Mouse (Mus musculus): Measurements from ENCODE around the gene Nfic. TPM values are rescaled to one million over a fixed set of nuclear protein-coding genes. Genes with fewer than 3 reads are reported as not detected.

Nfic gene
- polyA plus RNA-seq, 1 experiment from 2014 or later: 21.9 TPM

- H3K4me1 ChIP-seq (ENCODE audit: control insufficient read depth, insufficient read depth, low read length): peaks cover 19% of the 10 kb centered on the region
- H3K4me2 ChIP-seq (ENCODE audit: low read depth, low read length): peak within 1 kb of the TSS; percentile 92
- WGBS: under 1% methylated on average over 45 of the region's 45 CpGs
- H3K27ac ChIP-seq (ENCODE audit: low read depth, low read length): peak within 1 kb of the TSS; percentile 60
- H3K9ac ChIP-seq (replicated peaks; ENCODE audit: low read depth, low read length): peak within 1 kb of the TSS; percentile 76
- H3K9me3 ChIP-seq (ENCODE audit: control insufficient read depth, low read length): no peaks in the 10 kb centered on the region
- H3K36me3 ChIP-seq (ENCODE audit: control insufficient read depth, insufficient read depth, low read length): 0 out of 2 replicates have a peak, but pooled peaks cover 15% of the 10 kb centered on the region
- H3K27me3 ChIP-seq (ENCODE audit: control insufficient read depth, insufficient read depth, low read length): no peaks in the 10 kb centered on the region
- peak; percentile 95 for ATAC-seq (ENCODE audit: low read depth)
- peak within 1 kb of the TSS; percentile 72 for H3K4me3 ChIP-seq (ENCODE audit: low read depth, low read length)
Observed at GRCm38 (mm10) chr10:81496264-81496901, 40.9 kb upstream of the Nfic start, which contains the start of gene Ncln. Gene Ncln, minus strand, starts transcription at chr10:81496392.

GRCm38 (mm10) chr10:81495616-81496263, 40.3 kb upstream of the Nfic start:
- Histone ChIP-seq H3K27ac (ENCODE audit: low read depth, low read length) (peak overlapping the region; percentile 29; the same call in 1 of the 2 replicates), H3K36me3 (ENCODE audit: control insufficient read depth, insufficient read depth, low read length) (peaks cover 15% of the 10 kb centered on the region), H3K9me3 (ENCODE audit: control insufficient read depth, low read length) (no peaks in the 10 kb centered on the region), H3K4me1 (ENCODE audit: control insufficient read depth, insufficient read depth, low read length) (peaks cover 19% of the 10 kb centered on the region), H3K9ac (replicated peaks; ENCODE audit: low read depth, low read length) (peak overlapping the region; percentile 76), H3K4me2 (ENCODE audit: low read depth, low read length) (peak overlapping the region; percentile 92), H3K4me3 (ENCODE audit: low read depth, low read length) (peak overlapping the region; percentile 72), H3K27me3 (ENCODE audit: control insufficient read depth, insufficient read depth, low read length) (no peaks in the 10 kb centered on the region)
- peak; percentile 41 for ATAC-seq (ENCODE audit: low read depth)
- WGBS: 2% methylated on average over 41 of the region's 41 CpGs

DNA sequence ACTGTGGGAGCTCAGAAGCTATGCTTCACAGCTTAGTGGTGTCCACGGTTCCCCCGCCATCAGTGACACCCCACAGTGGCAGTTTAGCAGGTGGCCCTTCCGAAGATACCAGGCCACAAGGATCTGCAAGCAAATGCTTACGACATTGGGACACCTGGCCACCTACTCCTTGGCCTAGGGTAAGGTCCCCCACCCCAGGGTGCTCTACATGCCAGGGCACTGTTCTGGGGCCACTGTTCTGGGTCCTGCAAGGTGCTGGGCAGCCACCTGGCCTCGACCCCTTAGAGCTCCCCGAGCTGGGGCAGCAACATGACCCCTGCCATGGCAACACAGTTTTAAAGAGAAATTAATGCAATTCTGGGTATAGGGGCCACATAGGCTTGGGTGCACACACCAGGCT, 39.7 kb upstream of the Nfic start:
- Histone ChIP-seq H3K9me3 (ENCODE audit: control insufficient read depth, low read length) (no peaks in the 10 kb centered on the region), H3K4me1 (ENCODE audit: control insufficient read depth, insufficient read depth, low read length) (peaks cover 19% of the 10 kb centered on the region), H3K9ac (replicated peaks; ENCODE audit: low read depth, low read length) (peak overlapping the region; percentile 76), H3K4me3 (ENCODE audit: low read depth, low read length) (peak overlapping the region; percentile 72), H3K27ac (ENCODE audit: low read depth, low read length) (no peak overlapping the region), H3K36me3 (ENCODE audit: control insufficient read depth, insufficient read depth, low read length) (peaks cover 20% of the 10 kb centered on the region), H3K27me3 (ENCODE audit: control insufficient read depth, insufficient read depth, low read length) (no peaks in the 10 kb centered on the region), H3K4me2 (ENCODE audit: low read depth, low read length) (peak overlapping the region; percentile 92)
- ATAC-seq (ENCODE audit: low read depth): no peak
- WGBS: 75% methylated on average over 6 of the region's 6 CpGs

DNA sequence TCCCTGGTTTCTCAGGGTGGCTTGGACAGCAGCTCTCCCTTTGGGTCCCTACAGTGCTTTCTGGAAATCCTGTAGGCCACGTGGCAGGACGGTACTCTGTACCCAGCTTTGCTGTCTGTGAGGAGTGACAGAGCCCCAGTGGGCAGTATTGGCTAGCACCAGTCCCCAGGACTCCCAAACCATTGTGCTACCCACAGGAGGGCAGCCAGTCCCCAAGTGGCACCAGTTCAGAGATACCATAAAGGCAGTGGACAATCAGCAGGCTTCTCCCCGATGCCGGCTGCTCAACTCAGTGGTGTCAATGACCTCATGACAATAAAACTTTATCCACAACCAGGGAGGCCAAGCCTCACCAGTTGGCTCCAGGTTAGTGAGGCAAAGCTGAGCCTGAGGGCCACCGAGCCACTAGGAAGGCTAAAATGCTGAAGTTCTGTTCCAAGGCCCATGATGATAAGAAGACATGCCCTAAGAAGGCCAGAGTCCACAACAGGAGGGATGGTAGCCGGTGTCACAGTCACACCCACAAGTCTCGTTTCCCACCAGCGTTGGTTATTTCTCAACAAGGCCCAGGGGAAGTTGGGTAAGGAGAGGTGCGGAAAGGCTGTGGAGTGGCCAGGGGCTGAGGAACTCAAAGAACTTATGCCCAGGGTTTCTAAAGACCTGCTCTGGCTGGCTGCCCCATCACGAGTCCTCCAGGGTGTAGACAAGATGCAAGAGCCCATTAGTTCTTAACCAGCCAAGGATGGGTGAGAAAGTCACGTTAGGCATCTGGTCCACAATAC, 39.0 kb upstream of the Nfic start:
- peaks cover 26% of the 10 kb centered on the region for H3K36me3 ChIP-seq (ENCODE audit: control insufficient read depth, insufficient read depth, low read length)
- H3K4me2 ChIP-seq (ENCODE audit: low read depth, low read length): peak overlapping the region; percentile 92; the same call in 1 of the 2 replicates
- no peak for ATAC-seq (ENCODE audit: low read depth)
- 88% methylated on average over 11 of the region's 11 CpGs for WGBS
- H3K4me1 ChIP-seq (ENCODE audit: control insufficient read depth, insufficient read depth, low read length): peaks cover 19% of the 10 kb centered on the region
- no peak overlapping the region for H3K4me3 ChIP-seq (ENCODE audit: low read depth, low read length)
- no peaks in the 10 kb centered on the region for H3K9me3 ChIP-seq (ENCODE audit: control insufficient read depth, low read length)
- no peak overlapping the region for H3K27ac ChIP-seq (ENCODE audit: low read depth, low read length)
- H3K9ac ChIP-seq (replicated peaks; ENCODE audit: low read depth, low read length): peak overlapping the region; percentile 76; the same call in 1 of the 2 replicates
- H3K27me3 ChIP-seq (ENCODE audit: control insufficient read depth, insufficient read depth, low read length): no peaks in the 10 kb centered on the region

DNA sequence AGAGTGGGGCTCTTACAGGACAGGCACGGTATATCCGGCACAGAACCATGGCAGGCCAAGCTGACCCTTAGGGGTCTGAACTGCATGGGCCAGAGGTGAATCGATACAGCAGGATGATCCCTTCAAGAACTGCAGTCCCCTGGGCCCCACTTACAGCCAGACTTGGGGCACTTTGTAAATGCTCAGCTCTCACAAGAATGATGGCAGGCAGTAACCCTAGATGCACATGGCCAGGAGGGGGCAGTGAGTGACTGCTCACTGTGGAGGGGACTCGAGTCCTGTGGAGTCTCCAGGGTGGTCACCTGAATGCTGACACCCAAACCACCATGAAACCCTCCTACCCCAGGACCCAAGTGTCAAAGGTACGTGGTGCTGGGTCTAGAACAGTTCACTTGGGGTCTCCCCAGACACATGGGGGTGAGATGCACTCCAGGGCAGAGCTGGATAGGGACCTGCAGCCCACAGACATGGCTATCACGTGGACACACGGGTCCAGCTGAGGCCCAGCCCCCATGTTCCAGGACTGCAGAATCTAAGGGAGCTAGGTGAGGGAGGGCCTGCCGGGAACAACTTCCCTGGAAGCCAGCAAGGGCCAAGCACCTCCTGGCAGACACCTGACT, 38.3 kb upstream of the Nfic start:
- H3K4me3 ChIP-seq (ENCODE audit: low read depth, low read length): no peak overlapping the region
- ATAC-seq (ENCODE audit: low read depth): no peak
- H3K9me3 ChIP-seq (ENCODE audit: control insufficient read depth, low read length): no peaks in the 10 kb centered on the region
- no peak overlapping the region for H3K27ac ChIP-seq (ENCODE audit: low read depth, low read length)
- no peak overlapping the region for H3K9ac ChIP-seq (replicated peaks; ENCODE audit: low read depth, low read length)
- no peaks in the 10 kb centered on the region for H3K27me3 ChIP-seq (ENCODE audit: control insufficient read depth, insufficient read depth, low read length)
- peaks cover 19% of the 10 kb centered on the region for H3K4me1 ChIP-seq (ENCODE audit: control insufficient read depth, insufficient read depth, low read length)
- 89% methylated on average over 7 of the region's 8 CpGs for WGBS
- no peak overlapping the region for H3K4me2 ChIP-seq (ENCODE audit: low read depth, low read length)
- peaks cover 33% of the 10 kb centered on the region for H3K36me3 ChIP-seq (ENCODE audit: control insufficient read depth, insufficient read depth, low read length)

GRCm38 (mm10) chr10:81492606-81493240, 37.3 kb upstream of the Nfic start:
- Histone ChIP-seq H3K27ac (ENCODE audit: low read depth, low read length) (no peak overlapping the region), H3K4me1 (ENCODE audit: control insufficient read depth, insufficient read depth, low read length) (peaks cover 19% of the 10 kb centered on the region), H3K9me3 (ENCODE audit: control insufficient read depth, low read length) (no peaks in the 10 kb centered on the region), H3K4me3 (ENCODE audit: low read depth, low read length) (no peak overlapping the region), H3K27me3 (ENCODE audit: control insufficient read depth, insufficient read depth, low read length) (no peaks in the 10 kb centered on the region), H3K4me2 (ENCODE audit: low read depth, low read length) (no peak overlapping the region), H3K36me3 (ENCODE audit: control insufficient read depth, insufficient read depth, low read length) (peaks cover 42% of the 10 kb centered on the region), H3K9ac (replicated peaks; ENCODE audit: low read depth, low read length) (no peak overlapping the region)
- WGBS: 88% methylated on average over 11 of the region's 11 CpGs
- ATAC-seq (ENCODE audit: low read depth): no peak

DNA sequence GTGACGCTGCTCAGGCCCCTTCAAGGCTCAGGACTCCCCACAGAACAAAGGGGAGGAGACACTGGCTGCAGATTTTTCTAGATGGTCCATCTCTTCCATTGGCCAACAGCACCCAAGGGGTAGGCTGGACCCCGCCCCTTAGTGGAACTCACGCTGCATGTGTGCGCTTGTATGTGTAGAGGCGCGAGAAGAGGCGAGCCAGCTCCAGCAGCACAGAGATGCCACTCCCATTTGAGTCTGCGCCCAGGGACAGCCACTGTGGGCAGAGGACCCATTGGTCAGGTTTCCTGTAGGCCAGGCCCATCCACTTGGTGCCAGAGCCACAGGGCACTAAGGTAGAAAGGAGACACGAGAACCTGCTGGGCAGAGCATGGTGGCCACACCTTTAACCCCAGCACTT, 35.6 kb upstream of the Nfic start:
- ATAC-seq (ENCODE audit: low read depth): no peak
- Histone ChIP-seq H3K9me3 (ENCODE audit: control insufficient read depth, low read length) (no peaks in the 10 kb centered on the region), H3K27me3 (ENCODE audit: control insufficient read depth, insufficient read depth, low read length) (no peaks in the 10 kb centered on the region), H3K36me3 (ENCODE audit: control insufficient read depth, insufficient read depth, low read length) (peaks cover 55% of the 10 kb centered on the region), H3K4me2 (ENCODE audit: low read depth, low read length) (no peak overlapping the region), H3K4me3 (ENCODE audit: low read depth, low read length) (no peak overlapping the region), H3K9ac (replicated peaks; ENCODE audit: low read depth, low read length) (no peak overlapping the region), H3K27ac (ENCODE audit: low read depth, low read length) (no peak overlapping the region), H3K4me1 (ENCODE audit: control insufficient read depth, insufficient read depth, low read length) (peaks cover 12% of the 10 kb centered on the region)
- WGBS: 93% methylated on average over 9 of the region's 9 CpGs

DNA sequence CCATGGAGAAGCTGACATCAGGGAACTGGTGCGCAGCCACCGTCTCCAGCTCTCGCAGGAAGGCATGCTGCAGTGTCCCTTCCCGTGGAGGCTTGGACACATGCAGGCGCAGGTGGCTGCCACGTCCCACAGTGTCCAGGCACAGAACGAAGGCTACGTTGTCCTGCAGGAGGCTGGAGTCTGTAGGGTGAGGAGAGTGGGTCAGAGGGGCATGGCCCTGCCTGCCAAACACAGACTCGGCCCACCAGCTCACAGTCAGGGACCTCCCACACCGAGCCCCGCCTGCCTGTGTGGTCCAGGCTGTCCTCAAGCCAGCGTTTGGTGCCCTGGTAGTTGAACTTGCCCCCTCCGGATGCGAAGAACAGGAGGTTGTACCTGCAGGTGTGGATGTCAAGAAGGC, 34.5 kb upstream of the Nfic start:
- Histone ChIP-seq H3K9ac (replicated peaks; ENCODE audit: low read depth, low read length) (no peak overlapping the region), H3K36me3 (ENCODE audit: control insufficient read depth, insufficient read depth, low read length) (peaks cover 55% of the 10 kb centered on the region), H3K9me3 (ENCODE audit: control insufficient read depth, low read length) (no peaks in the 10 kb centered on the region), H3K27me3 (ENCODE audit: control insufficient read depth, insufficient read depth, low read length) (no peaks in the 10 kb centered on the region), H3K27ac (ENCODE audit: low read depth, low read length) (no peak overlapping the region), H3K4me2 (ENCODE audit: low read depth, low read length) (no peak overlapping the region), H3K4me1 (ENCODE audit: control insufficient read depth, insufficient read depth, low read length) (peaks cover 4% of the 10 kb centered on the region), H3K4me3 (ENCODE audit: low read depth, low read length) (no peak overlapping the region)
- 90% methylated on average over 14 of the region's 14 CpGs for WGBS
- ATAC-seq (ENCODE audit: low read depth): no peak

All from neural tube, embryonic 14.5 days (tissue).